Mouse (Mus musculus) hindbrain, embryonic 12.5 days (tissue): ENCODE measurements around the gene Tent4a. TPM values are rescaled to one million over a fixed set of nuclear protein-coding genes. Genes with fewer than 3 reads are reported as not detected.
A peak's percentile ranks its signal among the peaks of the same experiment; 100 is the strongest.

Experiments
- ATAC-seq: fragments of 200-750 bp; cut with Nextera tagmentation; 2 replicates; pipeline ENCODE4 v1.8.0; 2017; ENCODE audit warnings: moderate TSS enrichment; ENCODE audit not compliant: low FRiP score
- H3K27ac ChIP-seq: fragments of 300-500 bp; sonication (generic); 2 replicates; pipeline ENCODE4 v1.5.1; 2016; ENCODE audit warnings: mild to moderate bottlenecking
- H3K27me3 ChIP-seq: fragments of 300-500 bp; sonication (generic); 2 replicates; pipeline ENCODE4 v1.6.1; 2016; ENCODE audit warnings: mild to moderate bottlenecking
- H3K36me3 ChIP-seq: fragments of 300-500 bp; sonication (generic); 2 replicates; pipeline ENCODE4 v1.6.1; 2016; ENCODE audit warnings: mild to moderate bottlenecking
- H3K4me1 ChIP-seq: fragments of 300-500 bp; sonication (generic); 2 replicates; pipeline ENCODE4 v1.6.1; 2016
- H3K4me2 ChIP-seq: fragments of 300-500 bp; sonication (generic); replicated peaks from 2 replicates; pipeline ENCODE4 v1.6.1; 2016; ENCODE audit warnings: mild to moderate bottlenecking
- H3K4me3 ChIP-seq: fragments of 300-500 bp; sonication (generic); 2 replicates; pipeline ENCODE4 v1.5.1; 2016; ENCODE audit warnings: mild to moderate bottlenecking
- H3K9ac ChIP-seq: fragments of 300-500 bp; sonication (generic); 2 replicates; pipeline ENCODE4 v1.6.1; 2016; ENCODE audit warnings: mild to moderate bottlenecking, moderate library complexity
- H3K9me3 ChIP-seq: fragments of 300-500 bp; sonication (generic); replicated peaks from 2 replicates; pipeline ENCODE4 v1.6.1; 2016; ENCODE audit warnings: mild to moderate bottlenecking
- WGBS: fragments of 180-500 bp; shearing (Covaris S2); methylation state at CpG from one replicate; pipeline ENCODE4 v1.1.7; 2016; 5-methylcytosine and 5-hydroxymethylcytosine counted together
- polyA plus RNA-seq: library from polyadenylated mRNA; unstranded; fragments of >200 nt; fragmentation: Nextera tagmentation; extraction: Ambion mirVana; gene quantifications from 2 replicates; pipeline ENCODE4 v1.2.1, GENCODE M21; 2016

Gene Tent4a
- polyA plus RNA-seq, 1 experiment from 2014 or later, result 8.4 TPM

- H3K4me1 ChIP-seq, result peaks cover 9% of the 10 kb centered on the region
- H3K27me3 ChIP-seq, result no peaks in the 10 kb centered on the region
- no peaks in the 10 kb centered on the region for H3K36me3 ChIP-seq
- H3K9ac ChIP-seq, result no peak overlapping the region
- no peak overlapping the region; the same call in 1 of the 2 replicates for H3K27ac ChIP-seq
- H3K4me3 ChIP-seq, result no peak overlapping the region
- H3K9me3 ChIP-seq, result no peaks in the 10 kb centered on the region
- H3K4me2 ChIP-seq, result peak overlapping the region; percentile 19; the same call in 1 of the 2 replicates
- ATAC-seq, result peak; percentile 70
- whole genome bisulfite sequencing, result 44% methylated on average over 13 of the region's 13 CpGs
Observed at GRCm38 (mm10) chr13:69559291-69559961, 25.0 kb upstream of the Tent4a start.

GRCm38 (mm10) chr13:69558098-69558660 is 23.8 kb upstream of the Tent4a start:
- ATAC-seq, result no peak
- Histone ChIP-seq H3K27me3 (no peaks in the 10 kb centered on the region), H3K36me3 (no peaks in the 10 kb centered on the region), H3K4me2 (no peak overlapping the region), H3K9ac (no peak overlapping the region), H3K27ac (no peak overlapping the region), H3K4me1 (peaks cover 9% of the 10 kb centered on the region), H3K4me3 (no peak overlapping the region), H3K9me3 (no peaks in the 10 kb centered on the region)
- 74% methylated on average over 6 of the region's 6 CpGs for WGBS

GRCm38 (mm10) chr13:69556728-69557127 is 22.3 kb upstream of the Tent4a start:
- H3K36me3 ChIP-seq, result no peaks in the 10 kb centered on the region
- no peak for ATAC-seq
- H3K27me3 ChIP-seq, result no peaks in the 10 kb centered on the region
- no peak overlapping the region for H3K4me3 ChIP-seq
- H3K9me3 ChIP-seq, result no peaks in the 10 kb centered on the region
- H3K9ac ChIP-seq, result no peak overlapping the region
- H3K27ac ChIP-seq, result no peak overlapping the region
- peaks cover 9% of the 10 kb centered on the region for H3K4me1 ChIP-seq
- no peak overlapping the region for H3K4me2 ChIP-seq

DNA sequence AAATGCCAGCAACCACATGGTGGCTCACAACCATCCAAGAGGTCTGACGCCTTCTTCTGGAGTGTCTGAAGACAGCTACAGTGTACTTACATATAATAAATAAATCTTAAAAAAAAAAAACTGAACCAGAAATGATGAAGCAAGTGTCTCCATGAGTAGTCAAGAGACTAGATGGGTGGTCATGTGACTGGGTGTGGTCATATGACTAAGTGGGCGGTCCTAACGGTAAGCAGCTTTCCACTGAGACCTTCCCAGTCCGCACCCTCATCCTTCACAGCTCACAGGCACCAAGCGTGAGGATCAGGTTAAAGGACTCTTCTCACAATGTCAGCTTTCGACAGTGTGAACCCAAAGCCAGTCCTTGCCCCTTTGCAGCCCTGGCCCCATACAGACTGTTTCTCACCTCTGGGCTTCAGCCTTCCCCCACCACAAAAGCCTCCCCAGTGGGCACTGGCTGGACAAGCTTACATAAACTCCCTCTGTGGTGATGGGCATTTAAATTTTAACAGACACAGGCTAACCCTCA is 21.6 kb upstream of the Tent4a start:
- Histone ChIP-seq H3K9ac (no peak overlapping the region), H3K36me3 (no peaks in the 10 kb centered on the region), H3K4me2 (no peak overlapping the region), H3K4me1 (peaks cover 9% of the 10 kb centered on the region), H3K9me3 (no peaks in the 10 kb centered on the region), H3K27me3 (no peaks in the 10 kb centered on the region), H3K4me3 (no peak overlapping the region), H3K27ac (no peak overlapping the region)
- WGBS, result 86% methylated on average over 6 of the region's 6 CpGs
- ATAC-seq, result no peak

DNA sequence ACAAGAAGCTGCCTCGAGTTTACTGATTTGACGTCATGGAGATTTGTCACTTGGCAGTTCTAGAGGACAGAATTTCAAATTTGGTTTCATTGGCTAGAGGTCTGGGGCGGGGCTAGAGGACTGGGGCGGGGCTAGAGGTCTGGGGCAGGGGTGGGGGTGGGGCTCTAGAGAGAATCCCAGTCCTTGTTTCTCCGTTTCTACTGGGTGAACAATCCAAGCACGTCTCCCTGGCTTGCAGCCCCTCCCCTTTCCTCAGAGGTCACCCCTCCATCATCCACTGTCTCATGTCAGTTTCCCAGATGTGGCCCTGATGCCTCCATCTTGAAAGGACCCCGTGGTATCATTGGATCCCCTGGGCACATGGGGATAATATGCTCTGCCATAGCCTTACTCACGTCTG is 20.6 kb upstream of the Tent4a start:
- peaks cover 9% of the 10 kb centered on the region for H3K4me1 ChIP-seq
- H3K27me3 ChIP-seq, result no peaks in the 10 kb centered on the region
- 29% methylated on average over 8 of the region's 8 CpGs for WGBS
- no peak overlapping the region for H3K27ac ChIP-seq
- H3K9me3 ChIP-seq, result no peaks in the 10 kb centered on the region
- ATAC-seq, result no peak
- H3K36me3 ChIP-seq, result no peaks in the 10 kb centered on the region
- H3K9ac ChIP-seq, result no peak overlapping the region
- H3K4me2 ChIP-seq, result no peak overlapping the region
- no peak overlapping the region for H3K4me3 ChIP-seq

DNA sequence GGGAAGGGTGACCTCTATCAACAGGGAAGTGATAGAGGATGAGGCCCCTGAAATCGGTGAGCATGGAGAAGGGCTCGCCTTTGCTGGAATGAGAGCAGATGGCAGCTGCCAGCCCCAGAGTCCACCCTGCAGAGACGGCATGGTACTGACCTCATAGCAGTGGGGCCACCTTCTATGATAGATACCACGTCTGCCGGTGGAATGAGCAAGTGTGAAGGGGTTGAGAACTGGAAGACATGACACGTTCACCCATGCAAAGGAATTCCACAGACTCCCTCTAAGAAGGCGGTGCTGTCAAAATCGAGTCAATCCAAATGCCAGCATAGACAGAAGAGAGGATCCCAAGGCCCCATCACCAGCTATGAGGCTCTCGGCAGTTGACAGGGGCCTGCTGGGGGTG is 19.8 kb upstream of the Tent4a start:
- Histone ChIP-seq H3K9ac (no peak overlapping the region), H3K4me3 (no peak overlapping the region), H3K27ac (no peak overlapping the region), H3K27me3 (no peaks in the 10 kb centered on the region), H3K9me3 (no peaks in the 10 kb centered on the region), H3K4me1 (peaks cover 3% of the 10 kb centered on the region), H3K36me3 (no peaks in the 10 kb centered on the region), H3K4me2 (no peak overlapping the region)
- WGBS, result 78% methylated on average over 9 of the region's 9 CpGs
- no peak for ATAC-seq

DNA sequence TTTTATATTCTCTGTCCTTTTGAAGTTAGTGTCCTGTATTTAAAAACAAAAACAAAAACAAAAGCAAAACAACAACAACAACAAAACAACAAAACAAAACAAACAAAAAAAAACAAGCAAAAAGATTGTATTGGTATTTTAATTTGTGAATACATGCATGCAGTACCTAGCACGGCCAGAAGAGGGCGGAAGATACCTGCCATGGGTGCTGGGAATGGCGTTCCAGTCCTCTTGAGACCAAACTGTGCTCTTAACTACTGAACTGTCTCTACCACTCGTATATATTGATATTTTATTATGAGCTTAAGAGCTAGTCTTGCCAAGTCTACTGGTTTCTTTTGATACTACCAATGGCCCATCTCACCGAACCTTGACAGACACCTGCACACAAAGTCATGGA is 18.6 kb upstream of the Tent4a start:
- Histone ChIP-seq H3K4me1 (no peaks in the 10 kb centered on the region), H3K36me3 (no peaks in the 10 kb centered on the region), H3K4me2 (no peak overlapping the region), H3K9ac (no peak overlapping the region), H3K4me3 (no peak overlapping the region), H3K27me3 (no peaks in the 10 kb centered on the region), H3K27ac (no peak overlapping the region), H3K9me3 (no peaks in the 10 kb centered on the region)
- ATAC-seq, result no peak
- WGBS, result 21% methylated on average over 5 of the region's 5 CpGs

DNA sequence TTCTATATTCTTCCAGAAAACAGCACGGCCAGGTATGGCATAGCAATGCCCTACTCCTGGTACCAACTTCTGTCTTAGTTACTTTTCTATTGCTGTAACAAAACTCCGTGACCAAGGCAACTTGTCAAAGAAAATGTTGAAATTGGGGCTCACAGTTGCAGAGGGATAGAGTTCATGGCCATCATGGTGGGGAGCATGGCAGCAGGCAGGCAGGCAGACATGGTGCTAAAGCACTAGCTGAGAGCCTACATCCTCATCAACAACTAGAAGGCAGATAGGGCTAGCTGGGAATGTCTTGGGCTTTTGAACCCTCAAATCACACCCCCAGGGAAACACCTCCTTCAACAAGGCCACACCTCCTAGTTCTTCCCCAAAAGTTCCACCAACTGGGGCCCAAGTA is 16.4 kb upstream of the Tent4a start:
- Histone ChIP-seq H3K4me3 (no peak overlapping the region), H3K4me1 (no peaks in the 10 kb centered on the region), H3K36me3 (no peaks in the 10 kb centered on the region), H3K9ac (no peak overlapping the region), H3K9me3 (no peaks in the 10 kb centered on the region), H3K27ac (no peak overlapping the region), H3K4me2 (no peak overlapping the region), H3K27me3 (no peaks in the 10 kb centered on the region)
- ATAC-seq, result no peak
- WGBS, result 85% methylated on average over 2 of the region's 2 CpGs

GRCm38 (mm10) chr13:69549980-69550379 is 15.6 kb upstream of the Tent4a start:
- Histone ChIP-seq H3K4me2 (no peak overlapping the region), H3K36me3 (no peaks in the 10 kb centered on the region), H3K4me3 (no peak overlapping the region), H3K27me3 (no peaks in the 10 kb centered on the region), H3K9ac (no peak overlapping the region), H3K9me3 (no peaks in the 10 kb centered on the region), H3K4me1 (no peaks in the 10 kb centered on the region), H3K27ac (no peak overlapping the region)
- WGBS, result 54% methylated on average over 8 of the region's 8 CpGs
- ATAC-seq, result no peak

DNA sequence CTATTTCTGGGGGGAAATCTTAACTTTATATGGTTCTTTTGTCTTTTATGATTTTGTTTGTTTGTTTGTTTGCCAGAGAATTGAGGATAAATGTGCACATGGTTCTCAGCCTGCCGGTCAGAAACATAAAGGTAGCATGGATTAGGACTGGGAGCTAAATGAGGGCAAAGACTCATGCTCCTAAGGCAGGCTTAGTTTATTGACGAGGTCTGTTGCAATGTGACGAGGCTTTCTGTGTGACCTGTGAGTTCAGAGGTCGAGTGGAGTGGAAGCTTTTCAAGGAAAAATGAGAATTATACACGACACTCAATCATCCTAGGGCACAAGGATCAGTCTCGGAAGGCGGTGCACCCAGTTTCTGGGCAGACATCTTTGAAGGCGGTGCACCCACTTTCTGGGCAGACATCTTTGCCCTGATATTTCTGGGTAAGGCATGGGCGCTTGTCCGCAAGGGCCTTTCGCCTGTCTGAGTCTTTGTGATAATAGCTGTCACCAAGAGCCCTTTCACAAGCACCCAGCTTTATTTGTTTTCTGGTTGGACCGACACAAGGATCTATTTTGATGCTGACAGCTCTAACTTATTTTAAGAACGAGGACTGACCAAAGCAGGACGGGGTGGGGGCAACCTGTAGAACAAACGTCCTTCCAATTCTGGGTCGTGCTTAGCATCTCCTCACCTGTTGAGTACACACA is 13.2 kb upstream of the Tent4a start:
- Histone ChIP-seq H3K36me3 (no peaks in the 10 kb centered on the region), H3K27me3 (peaks cover 4% of the 10 kb centered on the region; the same call in 1 of the 2 replicates), H3K27ac (no peak overlapping the region), H3K9ac (no peak overlapping the region), H3K9me3 (no peaks in the 10 kb centered on the region), H3K4me2 (no peak overlapping the region), H3K4me3 (no peak overlapping the region), H3K4me1 (peaks cover 16% of the 10 kb centered on the region)
- ATAC-seq, result no peak
- 67% methylated on average over 16 of the region's 16 CpGs for WGBS

- Histone ChIP-seq H3K9me3 (no peaks in the 10 kb centered on the region), H3K9ac (no peak overlapping the region), H3K4me3 (no peak overlapping the region), H3K4me1 (peaks cover 24% of the 10 kb centered on the region), H3K36me3 (no peaks in the 10 kb centered on the region), H3K4me2 (no peak overlapping the region), H3K27ac (no peak overlapping the region), H3K27me3 (peaks cover 4% of the 10 kb centered on the region; the same call in 1 of the 2 replicates)
- WGBS, result 22% methylated on average over 3 of the region's 3 CpGs
- ATAC-seq, result peak; percentile 18
Observed at GRCm38 (mm10) chr13:69545019-69545418, 10.6 kb upstream of the Tent4a start.

DNA sequence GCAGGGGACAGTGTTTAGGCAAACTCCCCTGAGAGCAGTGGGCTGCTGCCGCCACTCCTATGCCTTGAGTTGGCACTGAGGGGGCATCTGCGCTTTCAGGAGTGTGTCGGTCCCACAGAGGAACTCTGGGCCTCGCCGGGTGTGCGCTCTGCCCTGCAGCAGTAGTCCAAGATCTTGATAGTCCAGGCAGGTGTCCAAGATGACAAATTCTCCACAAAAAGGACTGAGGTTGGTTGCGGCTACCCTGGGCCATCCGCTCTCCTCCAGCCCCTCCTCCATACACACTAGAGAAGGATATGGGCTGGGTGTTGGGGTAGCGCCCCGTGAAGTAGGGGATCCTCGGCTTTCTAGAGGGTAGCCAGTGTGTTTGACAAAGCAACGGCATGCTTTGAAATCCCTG is 9.2 kb upstream of the Tent4a start:
- peak overlapping the region; percentile 8; the same call in 1 of the 2 replicates for H3K9ac ChIP-seq
- H3K9me3 ChIP-seq, result no peaks in the 10 kb centered on the region
- H3K36me3 ChIP-seq, result no peaks in the 10 kb centered on the region
- peaks cover 4% of the 10 kb centered on the region; the same call in 1 of the 2 replicates for H3K27me3 ChIP-seq
- peak; percentile 35 for ATAC-seq
- H3K4me2 ChIP-seq, result peak overlapping the region; percentile 34
- WGBS, result 53% methylated on average over 12 of the region's 12 CpGs
- H3K4me1 ChIP-seq, result peaks cover 35% of the 10 kb centered on the region
- no peak overlapping the region for H3K27ac ChIP-seq
- peak overlapping the region; percentile 7; the same call in 1 of the 2 replicates for H3K4me3 ChIP-seq
